ENCODE assay signal across 8 mouse cellular contexts in genomic region chr15:7812872-7813530, GRCm38 (mm10). TPM values are rescaled to one million over a fixed set of nuclear protein-coding genes. Genes with fewer than 3 reads are reported as not detected.
DNase-seq lines count a peak whose midpoint lies in the region.

No protein-coding gene starts in this region.

- DNase-seq in adipocyte (ENCODE audit: low spot score), result peak; percentile 81
- DNase-seq in cerebellum, adult 8-10 months, result peak; percentile 45
- DNase-seq in forelimb bud, embryonic 11.5 days (ENCODE audit: low read depth, low spot score), result peak; percentile 81
- peak; percentile 89 for DNase-seq in heart, postnatal 4 days
- peak; percentile 79 to 91 for DNase-seq in layer of hippocampus, postnatal 25 days (ENCODE audit: extremely low spot score in 1 of 2, low spot score in 1 of 2)
- DNase-seq in lung, postnatal 25 days (ENCODE audit: low spot score), result peak; percentile 62
- DNase-seq in right cerebral cortex, postnatal 14 days, result peak; percentile 84
- DNase-seq in natural killer cell, adult 2 months (ENCODE audit: low spot score in 2 of 2), result no peak

RNA-seq across cellular contexts. Expression of gene Gdnf, which starts 2.4 kb away (rescaled TPM):
- total RNA-seq in heart, postnatal 4 days (2021), result 1 to 10 TPM; 2.1 TPM
- under 1 TPM; 0.12 TPM for total RNA-seq in layer of hippocampus, postnatal 25 days (2021)

Comparison
In these comparisons a context has a peak if more than half of its experiments do, and no peak if none do; other contexts are left out.
1. DNase-seq: peak in adipocyte (single experiment), cerebellum, adult 8-10 months (single experiment), forelimb bud, embryonic 11.5 days (single experiment), heart, postnatal 4 days (single experiment), layer of hippocampus, postnatal 25 days (2 of 2), lung, postnatal 25 days (single experiment) and right cerebral cortex, postnatal 14 days (single experiment); none in natural killer cell, adult 2 months (0 of 2).